Comparison of ENCODE assay signal across 19 mouse cellular contexts in the genomic region with DNA sequence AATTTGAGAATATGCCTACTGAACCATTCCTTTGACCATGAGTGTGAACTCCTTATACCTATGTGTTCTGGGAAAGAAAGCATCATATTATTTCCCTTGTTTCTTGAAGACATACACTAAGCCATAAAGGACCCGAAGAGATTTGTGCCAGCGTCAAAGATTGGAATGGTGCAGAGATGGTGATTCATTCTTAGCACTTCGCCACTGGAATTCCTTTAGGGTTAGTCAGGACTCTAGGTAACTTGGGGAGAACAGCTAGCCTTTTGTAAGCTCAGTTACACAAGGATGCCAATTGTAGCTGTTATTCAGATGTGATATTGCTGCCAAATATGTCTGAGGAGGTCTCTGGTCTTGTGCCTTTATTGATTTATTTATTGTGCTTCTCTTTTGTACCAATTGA.
"Had no signal": no experiment of that assay in that cellular context is flagged by ENCODE, and none has a peak within 500 bp of the region (broad histone marks: within the 10 kb centered on the region; RNA-seq: fewer than 3 reads in every experiment).

No protein-coding gene starts in this region.

- H3K27ac ChIP-seq: kidney, embryonic 15.5 days; limb, embryonic 13.5 days; liver, embryonic 14.5 days; midbrain, embryonic 10.5 days; neural tube, embryonic 12.5 days; stomach, embryonic 15.5 days had no signal

- H3K4me3 ChIP-seq: kidney, embryonic 15.5 days; limb, embryonic 13.5 days; midbrain, embryonic 10.5 days; neural tube, embryonic 12.5 days; stomach, embryonic 15.5 days had no signal

- DNase-seq: kidney, adult 18-20 months; kidney, postnatal 14 days; layer of hippocampus, adult 9-11 months; left cerebral cortex, postnatal 4 days; lung, adult 2 months; lung, postnatal 10 days; lung, postnatal 4 days; midbrain, embryonic 14.5 days; retina, postnatal 1 day; right cerebral cortex, postnatal 4 days; spleen, adult 18-20 months; thymus, adult 2 months; thymus, postnatal 25 days had no signal
